Mouse (Mus musculus): ENCODE results near the gene Barhl2. TPM values are rescaled to one million over a fixed set of nuclear protein-coding genes. Genes with fewer than 3 reads are reported as not detected.

Gene Barhl2
- total and polyA plus RNA-seq, 3 experiments: not detected

- DNase-seq: no peak
Measured at GRCm38 (mm10) chr5:106455106-106455920, 2.7 kb downstream of the Barhl2 start.

- DNase-seq: no peak
Measured at GRCm38 (mm10) chr5:106454411-106455105, 3.4 kb downstream of the Barhl2 start.

- DNase-seq: no peak
Measured at GRCm38 (mm10) chr5:106453886-106454321, 4.1 kb downstream of the Barhl2 start.

- no peak for DNase-seq
Measured at GRCm38 (mm10) chr5:106453181-106453885, 4.6 kb downstream of the Barhl2 start.

GRCm38 (mm10) chr5:106452686-106453085 lies 5.3 kb downstream of the Barhl2 start:
- DNase-seq: no peak

GRCm38 (mm10) chr5:106451681-106452440 lies 6.1 kb downstream of the Barhl2 start:
- DNase-seq: no peak

- DNase-seq: no peak
Measured at GRCm38 (mm10) chr5:106450426-106451160, 7.4 kb downstream of the Barhl2 start.

GRCm38 (mm10) chr5:106449720-106450425 lies 8.1 kb downstream of the Barhl2 start:
- no peak for DNase-seq

GRCm38 (mm10) chr5:106448798-106449125 lies 9.2 kb downstream of the Barhl2 start:
- DNase-seq: no peak

GRCm38 (mm10) chr5:106447951-106448797 lies 9.8 kb downstream of the Barhl2 start:
- DNase-seq: no peak

- DNase-seq: no peak
Measured at GRCm38 (mm10) chr5:106447091-106447820, 10.7 kb downstream of the Barhl2 start.

GRCm38 (mm10) chr5:106446593-106446992 lies 11.4 kb downstream of the Barhl2 start:
- no peak for DNase-seq

GRCm38 (mm10) chr5:106445681-106446080 lies 12.3 kb downstream of the Barhl2 start:
- no peak for DNase-seq

GRCm38 (mm10) chr5:106438916-106439315 lies 19.1 kb downstream of the Barhl2 start:
- DNase-seq: no peak

GRCm38 (mm10) chr5:106426069-106426468 lies 31.9 kb downstream of the Barhl2 start:
- DNase-seq: no peak

- DNase-seq: no peak
Measured at GRCm38 (mm10) chr5:106420871-106421270, 37.1 kb downstream of the Barhl2 start.

- DNase-seq: no peak
Measured at GRCm38 (mm10) chr5:106420370-106420769, 37.6 kb downstream of the Barhl2 start.

- peak; percentile 9 for DNase-seq
Measured at GRCm38 (mm10) chr5:106417210-106417609, 40.8 kb downstream of the Barhl2 start.

GRCm38 (mm10) chr5:106416550-106416949 lies 41.4 kb downstream of the Barhl2 start:
- no peak for DNase-seq
